Mouse (Mus musculus) testis, postnatal 14 days (tissue): ENCODE measurements at regions not wholly inside any gene's neighbourhood (a gene's known extent, or its start where the extent isn't known, plus 50 kb on each side); places are given as distances from the start of the nearest gene placed in this dataset.

Source experiments
- DNase-seq: peaks from one replicate; pipeline ENCODE4 v3.0.0; 2021; ENCODE audit warnings: low spot score

DNA sequence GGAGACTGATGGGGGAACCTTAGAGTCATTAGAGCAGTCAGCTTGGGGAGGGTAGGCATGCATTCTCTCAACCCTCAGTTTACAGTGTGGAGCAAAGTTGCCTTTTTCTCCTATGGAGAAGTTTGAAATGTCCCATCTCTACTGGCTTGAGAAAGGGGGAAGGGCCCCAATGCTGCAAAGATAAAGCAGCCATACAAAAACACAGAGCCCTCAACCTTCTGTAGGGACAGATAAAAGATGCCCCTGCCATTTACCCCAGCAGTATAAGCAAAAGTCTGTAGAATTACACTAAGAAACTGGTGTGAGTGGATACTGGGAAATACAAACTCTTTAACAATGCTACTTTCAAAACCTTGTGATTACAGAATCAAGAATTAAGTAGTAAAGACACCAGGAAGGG is 71.9 kb upstream of the Tmem215 start:
- DNase-seq = no peak

DNA sequence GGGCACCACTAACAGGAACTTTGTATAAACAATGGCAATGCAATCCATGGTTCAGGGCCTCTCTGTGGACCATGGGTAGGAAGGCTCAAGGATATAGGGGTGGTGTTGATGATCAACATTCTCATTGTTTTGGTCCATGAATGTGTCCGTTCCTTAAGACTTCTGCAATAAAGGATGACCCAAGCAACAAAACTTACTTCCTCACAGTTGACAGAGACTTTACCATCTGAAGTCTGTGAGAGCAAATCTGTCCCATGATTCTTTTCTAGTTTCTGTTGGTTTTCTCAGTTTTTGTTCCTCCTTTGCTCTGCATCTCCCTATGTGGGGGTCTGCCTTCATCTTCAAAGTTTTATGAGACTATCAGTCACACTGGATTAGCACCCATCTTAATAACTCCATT is 81.8 kb upstream of the Tmem215 start:
- DNase-seq = no peak

GRCm38 (mm10) chr4:40385284-40385683 is 86.7 kb upstream of the Tmem215 start:
- DNase-seq = no peak

DNA sequence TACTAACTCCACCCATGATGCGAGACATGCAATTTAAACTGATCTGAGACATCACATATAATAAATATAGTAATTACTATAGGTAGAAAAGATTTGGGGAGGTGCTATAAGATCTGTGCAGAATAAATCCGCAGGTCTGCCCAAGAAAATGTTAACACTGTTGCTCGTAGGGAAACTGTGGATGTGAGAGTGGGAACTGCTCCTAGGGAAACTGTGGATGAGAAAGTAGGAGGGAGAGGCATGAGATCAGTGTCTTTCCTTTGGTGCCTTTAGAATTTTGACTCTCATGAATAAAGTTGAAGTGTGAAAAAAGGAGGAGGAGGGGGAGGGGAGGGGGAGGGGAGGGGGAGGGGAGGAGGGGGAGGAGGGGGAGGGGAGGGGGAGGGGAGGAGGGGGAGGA is 87.3 kb upstream of the Tmem215 start:
- no peak for DNase-seq

DNA sequence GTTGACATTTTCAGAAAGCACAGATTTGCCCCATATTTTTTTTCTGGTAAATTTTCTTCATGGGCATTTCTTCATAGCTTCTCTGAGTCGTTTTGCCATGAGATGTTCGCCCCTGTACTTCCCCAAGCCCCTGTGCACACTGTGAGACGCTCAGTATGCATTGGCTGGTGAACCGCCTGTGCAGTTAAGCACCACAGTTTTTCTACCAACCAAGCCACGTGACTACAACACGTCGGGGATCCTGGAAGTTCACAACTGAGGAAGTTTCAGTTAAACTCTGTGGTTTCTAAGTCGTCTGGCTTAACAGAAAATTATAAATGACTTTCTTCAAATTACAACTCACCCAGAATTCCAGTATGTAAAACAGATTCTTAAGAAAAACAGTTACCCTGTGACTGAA is 91.7 kb upstream of the Tmem215 start:
- DNase-seq = no peak

GRCm38 (mm10) chr4:40375439-40376154 is 96.4 kb upstream of the Ndufb6 start:
- DNase-seq = no peak

- DNase-seq = no peak
Observed at GRCm38 (mm10) chr4:40374213-40374612, 95.0 kb upstream of the Ndufb6 start.

- DNase-seq = no peak
Observed at GRCm38 (mm10) chr4:40364329-40364728, 85.1 kb upstream of the Ndufb6 start.

- DNase-seq = no peak
Observed at GRCm38 (mm10) chr4:40359307-40359706, 80.1 kb upstream of the Ndufb6 start.

GRCm38 (mm10) chr4:40357088-40357853 is 78.0 kb upstream of the Ndufb6 start:
- DNase-seq = no peak

DNA sequence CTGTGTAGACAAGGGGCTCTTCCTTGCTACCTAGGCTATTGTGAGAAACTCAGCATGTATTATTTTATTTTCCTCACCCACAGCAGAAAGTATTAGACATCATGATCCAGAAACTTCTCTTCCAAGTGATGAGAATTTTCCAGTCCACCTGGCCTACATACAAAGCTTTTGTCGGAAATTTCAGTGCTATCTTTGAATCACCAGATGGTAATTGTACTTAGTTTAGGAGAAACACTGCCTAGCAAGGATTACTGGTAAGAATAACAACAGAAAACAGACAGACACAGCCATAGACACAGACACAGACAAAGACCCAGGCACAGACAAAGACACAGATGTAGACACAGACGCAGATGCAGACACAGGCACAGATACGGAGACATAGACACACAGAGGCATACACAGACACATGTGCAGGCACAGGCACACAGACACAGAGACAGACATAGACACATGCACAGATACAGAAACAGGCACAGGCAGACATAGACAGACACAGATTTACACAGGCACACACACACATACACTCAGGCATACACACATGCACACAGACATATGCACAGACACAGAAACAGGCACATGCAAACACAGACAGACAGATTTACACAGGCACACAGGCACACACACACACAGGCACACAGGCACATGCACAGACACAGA is 76.7 kb upstream of the Ndufb6 start:
- no peak for DNase-seq

DNA sequence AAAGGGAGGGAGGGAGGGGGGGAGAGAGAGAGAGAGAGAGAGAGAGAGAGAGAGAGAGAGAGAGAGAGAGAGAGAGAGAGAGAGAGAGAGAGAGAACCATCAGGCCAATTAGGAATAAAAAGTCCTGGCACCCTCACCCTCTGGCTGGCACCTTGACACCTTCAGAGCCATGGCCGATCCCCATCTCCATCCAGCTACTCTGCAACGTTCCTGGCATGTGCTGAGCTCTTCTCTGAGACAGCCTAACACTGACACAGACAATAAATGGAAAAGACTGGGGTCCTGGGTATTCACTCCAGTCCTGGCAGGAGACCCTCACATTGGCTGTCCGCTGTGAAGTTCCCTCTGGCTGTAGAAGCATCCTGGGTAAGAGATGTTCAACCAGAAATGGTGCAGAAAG is 75.2 kb upstream of the Ndufb6 start:
- DNase-seq = no peak

DNA sequence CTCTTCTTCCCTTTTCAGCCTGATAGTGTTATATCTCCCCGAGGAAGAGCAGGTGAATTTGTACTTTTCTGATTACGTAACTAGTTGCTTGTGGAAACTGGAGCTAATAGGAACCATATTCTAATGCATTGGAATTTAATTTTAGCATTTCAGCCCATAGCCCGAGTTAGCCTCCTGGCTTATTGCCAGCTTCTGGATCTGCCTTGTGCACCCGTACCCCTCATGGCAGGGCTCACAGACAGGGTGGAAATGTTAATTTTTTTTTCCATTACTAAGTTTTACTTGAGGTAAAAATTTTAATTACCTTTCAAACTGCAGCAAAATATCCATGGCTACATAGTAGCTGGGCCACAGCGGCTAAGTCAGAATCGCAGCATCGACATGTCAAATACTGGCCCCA is 72.4 kb upstream of the Ndufb6 start:
- DNase-seq = no peak

GRCm38 (mm10) chr4:40351090-40351489 is 71.9 kb upstream of the Ndufb6 start:
- no peak for DNase-seq

DNA sequence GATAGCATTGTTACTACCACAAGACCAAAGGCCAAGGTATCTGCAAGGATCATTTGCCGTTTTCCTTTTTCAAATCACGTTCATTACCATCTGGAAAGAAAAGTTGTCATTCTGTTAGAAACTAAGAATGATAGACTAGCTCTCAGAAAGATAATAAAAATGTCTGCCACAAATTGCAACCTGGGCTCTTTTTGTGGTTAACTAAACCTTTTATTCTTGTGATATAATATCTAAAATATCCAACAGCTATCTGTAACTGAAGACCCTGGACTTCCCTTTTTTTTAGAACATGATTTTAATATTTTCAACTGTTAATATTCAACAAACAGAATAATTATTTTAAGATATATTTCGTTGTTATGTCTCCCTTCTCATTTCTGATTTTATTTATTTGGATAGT is 66.6 kb upstream of the Ndufb6 start:
- no peak for DNase-seq

GRCm38 (mm10) chr4:40342181-40342580 is 63.0 kb upstream of the Ndufb6 start:
- no peak for DNase-seq

DNA sequence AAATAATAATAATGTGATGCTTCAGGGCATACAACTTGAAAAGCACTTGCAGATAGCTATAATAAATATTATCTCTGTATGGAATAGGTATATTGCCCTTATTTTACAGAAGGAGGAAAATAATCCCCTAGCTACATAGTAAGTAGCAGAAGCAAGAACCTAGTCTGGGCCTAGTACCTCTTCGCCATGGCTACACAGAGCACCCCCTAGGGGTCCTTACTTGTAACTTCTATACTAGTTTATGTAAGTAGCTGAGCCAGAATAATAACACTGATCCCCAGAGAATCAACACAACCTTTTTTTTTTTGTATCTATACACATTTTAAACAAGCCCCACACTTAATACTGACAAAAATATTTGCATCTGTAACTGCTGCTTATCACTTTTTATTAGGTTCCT is 55.6 kb upstream of the Ndufb6 start:
- DNase-seq = no peak

DNA sequence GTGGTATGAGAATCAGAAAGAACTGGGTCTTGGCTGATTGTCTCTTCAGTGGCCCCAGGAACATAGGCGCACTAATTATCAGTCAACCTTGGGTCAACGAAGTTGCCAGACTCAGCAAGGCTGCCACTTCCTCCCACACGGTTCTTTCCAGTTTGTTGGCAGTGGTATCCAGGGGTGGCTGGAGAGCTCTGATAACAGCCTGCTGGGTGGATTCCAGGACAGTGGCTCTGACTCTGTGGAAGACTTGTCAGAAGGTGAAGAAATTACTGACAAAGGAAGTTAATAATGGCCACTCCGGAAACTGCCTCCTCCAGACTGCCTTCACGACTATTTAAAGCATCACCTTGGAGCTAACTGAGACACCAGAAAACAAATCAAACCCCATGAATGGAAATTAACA is 50.5 kb upstream of the Ndufb6 start:
- DNase-seq = peak; percentile 69
